ENCODE assay signal across 8 mouse cellular contexts in genomic region chr1:193382841-193383462, GRCm38 (mm10). TPM values are rescaled to one million over a fixed set of nuclear protein-coding genes. Genes with fewer than 3 reads are reported as not detected.
DNase-seq lines count a peak whose midpoint lies in the region; ATAC-seq and TF ChIP-seq lines count a peak whose summit lies in the region.

No protein-coding gene starts in this region.

- peak; percentile 80 for TF ChIP-seq CTCF in lung, embryonic 14.5 days (IDR thresholded peaks at IDR 0.05; ENCODE audit: low read depth)

- H3K9me3 ChIP-seq in lung, embryonic 14.5 days (ENCODE audit: low read depth, low read length) = no peaks in the 10 kb centered on the region

- 0 out of 2 replicates have a peak, but pooled peaks cover 9% of the 10 kb centered on the region for H3K4me1 ChIP-seq in lung, embryonic 14.5 days (ENCODE audit: insufficient read depth)

- H3K9ac ChIP-seq in lung, embryonic 14.5 days = peak overlapping the region; percentile 52

- H3K36me3 ChIP-seq in lung, embryonic 14.5 days (ENCODE audit: insufficient read depth) = no peaks in the 10 kb centered on the region

- ATAC-seq in granulocyte monocyte progenitor cell, adult 5-6 weeks (replicated peaks; ENCODE audit: poor library complexity, severe bottlenecking) = peak; percentile 79
- ATAC-seq in lung, embryonic 14.5 days (ENCODE audit: insufficient read depth) = peak; percentile 68
- peak; percentile 55; the same call in 1 of the 2 replicates for ATAC-seq in neutrophil, adult 5-6 weeks (ENCODE audit: extremely low read depth, insufficient number of reproducible peaks, low FRiP score, poor library complexity, severe bottlenecking)
- ATAC-seq in erythroid progenitor cell, adult 5-6 weeks (replicated peaks; ENCODE audit: low FRiP score, poor library complexity, severe bottlenecking) = no peak

- peak overlapping the region; percentile 40 for H3K4me3 ChIP-seq in lung, embryonic 14.5 days (ENCODE audit: low read depth, low read length)

- H3K27ac ChIP-seq in lung, embryonic 14.5 days (ENCODE audit: low read depth) = peak overlapping the region; percentile 58; the same call in 1 of the 2 replicates

- WGBS in lung, embryonic 14.5 days = 2% methylated on average over 8 of the region's 8 CpGs

- no peaks in the 10 kb centered on the region for H3K27me3 ChIP-seq in lung, embryonic 14.5 days (ENCODE audit: insufficient read depth, low read length)

- peak; percentile 14 to 20 for DNase-seq in urinary bladder, postnatal 36 days (ENCODE audit: low spot score in 2 of 2)
- DNase-seq in urinary bladder, postnatal 4 days (ENCODE audit: low spot score in 2 of 2) = no peak
- peak; percentile 63 for DNase-seq in cerebellum, adult 8-10 months
- DNase-seq in kidney, adult 18-20 months = peak; percentile 59
- DNase-seq in lung, embryonic 14.5 days = peak; percentile 85

- H3K4me2 ChIP-seq in lung, embryonic 14.5 days = peak overlapping the region; percentile 77

RNA-seq across cellular contexts. Expression of gene Camk1g, which starts 12.9 kb away (rescaled TPM):
- total RNA-seq in granulocyte monocyte progenitor cell, adult 5-6 weeks (2014; fragmentation: Nextera tagmentation) = not detected in 2 replicates
- not detected in 2 replicates for total RNA-seq in granulocyte monocyte progenitor cell, adult 5-6 weeks (2017)
- polyA plus RNA-seq in lung, embryonic 14.5 days (2014; fragmentation: Nextera tagmentation; extraction: Ambion mirVana) = 28.4 and 31.8 TPM in 2 replicates
- total RNA-seq in neutrophil, adult 5-6 weeks (2017) = not detected in 2 replicates
- total RNA-seq in erythroid progenitor cell, adult 5-6 weeks (2015; ENCODE audit: low replicate concordance) = not detected in 2 replicates
- not detected in 2 replicates for total RNA-seq in erythroid progenitor cell, adult 5-6 weeks (2017; ENCODE audit: low replicate concordance)

Comparison
In these comparisons a context has a peak if more than half of its experiments do, and no peak if none do; other contexts are left out.
1. DNase-seq: peak in urinary bladder, postnatal 36 days (2 of 2), cerebellum, adult 8-10 months (single experiment), kidney, adult 18-20 months (single experiment) and lung, embryonic 14.5 days (single experiment); none in urinary bladder, postnatal 4 days (0 of 2).